Mouse (Mus musculus): ENCODE data around the gene Amdhd2. TPM values are rescaled to one million over a fixed set of nuclear protein-coding genes. Genes with fewer than 3 reads are reported as not detected.

Amdhd2 gene
- polyA plus RNA-seq, 1 experiment from 2014 or later = 29.7 TPM

- Histone ChIP-seq H3K4me3 (ENCODE audit: low read depth, low read length) (no peak overlapping the region), H3K4me2 (replicated peaks; ENCODE audit: low read depth, low read length) (no peak overlapping the region), H3K27me3 (ENCODE audit: control insufficient read depth, insufficient read depth, low read length) (no peaks in the 10 kb centered on the region), H3K4me1 (ENCODE audit: control insufficient read depth, insufficient read depth, low read length) (no peaks in the 10 kb centered on the region), H3K9ac (replicated peaks; ENCODE audit: low read depth, low read length) (no peak overlapping the region), H3K27ac (ENCODE audit: low read length) (no peak overlapping the region), H3K9me3 (ENCODE audit: control insufficient read depth, low read depth, low read length) (no peaks in the 10 kb centered on the region), H3K36me3 (ENCODE audit: control insufficient read depth, insufficient read depth, low read length) (no peaks in the 10 kb centered on the region)
- ATAC-seq (ENCODE audit: insufficient number of reproducible peaks, insufficient read depth, low FRiP score, low read depth) = no peak
- WGBS = 81% methylated on average over 4 of the region's 4 CpGs
Observed at GRCm38 (mm10) chr17:24191481-24191880, 27.9 kb upstream of the Amdhd2 start.

DNA sequence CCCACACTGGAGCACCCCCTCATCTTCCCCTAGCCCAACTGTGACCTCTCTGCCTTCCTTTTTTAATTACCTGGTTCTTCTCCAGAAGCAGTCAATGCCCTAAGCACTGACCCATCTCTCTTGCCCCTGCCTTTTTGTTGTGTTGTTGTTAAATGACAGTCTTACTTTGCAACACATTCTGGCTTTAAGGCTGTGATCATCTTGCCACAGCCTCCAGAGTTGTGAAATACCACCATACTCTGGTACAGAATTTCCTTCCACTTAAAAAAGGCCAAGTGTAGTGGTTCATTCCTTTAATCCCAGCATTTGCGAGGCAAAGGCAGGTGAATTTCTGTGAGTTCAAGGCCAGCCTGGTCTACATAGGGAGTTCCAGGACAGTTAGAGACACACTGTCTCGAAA is 27.4 kb upstream of the Amdhd2 start:
- Histone ChIP-seq H3K27me3 (ENCODE audit: control insufficient read depth, insufficient read depth, low read length) (no peaks in the 10 kb centered on the region), H3K4me1 (ENCODE audit: control insufficient read depth, insufficient read depth, low read length) (no peaks in the 10 kb centered on the region), H3K4me3 (ENCODE audit: low read depth, low read length) (no peak overlapping the region), H3K9ac (replicated peaks; ENCODE audit: low read depth, low read length) (no peak overlapping the region), H3K27ac (ENCODE audit: low read length) (no peak overlapping the region), H3K36me3 (ENCODE audit: control insufficient read depth, insufficient read depth, low read length) (peaks cover under 1% of the 10 kb centered on the region; the same call in 1 of the 2 replicates), H3K4me2 (replicated peaks; ENCODE audit: low read depth, low read length) (no peak overlapping the region), H3K9me3 (ENCODE audit: control insufficient read depth, low read depth, low read length) (no peaks in the 10 kb centered on the region)
- 90% methylated on average over 2 of the region's 2 CpGs for WGBS
- ATAC-seq (ENCODE audit: insufficient number of reproducible peaks, insufficient read depth, low FRiP score, low read depth) = no peak

- H3K27ac ChIP-seq (ENCODE audit: low read length) = no peak overlapping the region
- WGBS = 80% methylated on average over 3 of the region's 3 CpGs
- H3K36me3 ChIP-seq (ENCODE audit: control insufficient read depth, insufficient read depth, low read length) = no peaks in the 10 kb centered on the region
- no peaks in the 10 kb centered on the region for H3K27me3 ChIP-seq (ENCODE audit: control insufficient read depth, insufficient read depth, low read length)
- 0 out of 2 replicates have a peak, but pooled peaks cover 4% of the 10 kb centered on the region for H3K4me1 ChIP-seq (ENCODE audit: control insufficient read depth, insufficient read depth, low read length)
- H3K9ac ChIP-seq (replicated peaks; ENCODE audit: low read depth, low read length) = no peak overlapping the region
- H3K4me3 ChIP-seq (ENCODE audit: low read depth, low read length) = no peak overlapping the region
- no peak overlapping the region for H3K4me2 ChIP-seq (replicated peaks; ENCODE audit: low read depth, low read length)
- H3K9me3 ChIP-seq (ENCODE audit: control insufficient read depth, low read depth, low read length) = no peaks in the 10 kb centered on the region
- no peak for ATAC-seq (ENCODE audit: insufficient number of reproducible peaks, insufficient read depth, low FRiP score, low read depth)
Observed at GRCm38 (mm10) chr17:24174259-24174658, 10.7 kb upstream of the Amdhd2 start.

DNA sequence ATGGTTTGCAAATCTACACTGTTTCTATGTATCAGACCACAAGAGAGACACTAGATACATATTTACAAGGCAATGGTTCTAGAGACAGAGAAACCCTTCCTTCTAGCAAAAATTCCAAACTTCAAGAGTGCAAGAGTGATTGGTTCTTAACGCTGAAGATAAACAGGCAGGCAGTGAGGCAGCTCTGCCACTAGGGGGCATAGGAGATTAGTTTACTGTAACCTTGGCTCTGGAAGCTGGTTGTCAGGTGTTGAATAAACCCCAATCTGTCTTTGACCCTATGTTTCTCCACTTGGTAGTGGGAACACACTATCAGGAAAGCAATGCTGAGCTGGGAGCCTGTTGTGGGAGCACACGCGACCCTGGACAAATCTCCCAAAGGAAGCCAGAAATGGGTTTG is 9.9 kb upstream of the Amdhd2 start:
- H3K27me3 ChIP-seq (ENCODE audit: control insufficient read depth, insufficient read depth, low read length) = no peaks in the 10 kb centered on the region
- 10% methylated on average over 3 of the region's 3 CpGs for WGBS
- H3K27ac ChIP-seq (ENCODE audit: low read length) = no peak overlapping the region
- no peaks in the 10 kb centered on the region for H3K9me3 ChIP-seq (ENCODE audit: control insufficient read depth, low read depth, low read length)
- H3K4me1 ChIP-seq (ENCODE audit: control insufficient read depth, insufficient read depth, low read length) = 0 out of 2 replicates have a peak, but pooled peaks cover 4% of the 10 kb centered on the region
- no peaks in the 10 kb centered on the region for H3K36me3 ChIP-seq (ENCODE audit: control insufficient read depth, insufficient read depth, low read length)
- H3K9ac ChIP-seq (replicated peaks; ENCODE audit: low read depth, low read length) = no peak overlapping the region
- H3K4me2 ChIP-seq (replicated peaks; ENCODE audit: low read depth, low read length) = no peak overlapping the region
- ATAC-seq (ENCODE audit: insufficient number of reproducible peaks, insufficient read depth, low FRiP score, low read depth) = no peak
- no peak overlapping the region for H3K4me3 ChIP-seq (ENCODE audit: low read depth, low read length)

GRCm38 (mm10) chr17:24171738-24172137 is 8.2 kb upstream of the Amdhd2 start:
- H3K9me3 ChIP-seq (ENCODE audit: control insufficient read depth, low read depth, low read length) = no peaks in the 10 kb centered on the region
- H3K9ac ChIP-seq (replicated peaks; ENCODE audit: low read depth, low read length) = no peak overlapping the region
- H3K27me3 ChIP-seq (ENCODE audit: control insufficient read depth, insufficient read depth, low read length) = no peaks in the 10 kb centered on the region
- no peak for ATAC-seq (ENCODE audit: insufficient number of reproducible peaks, insufficient read depth, low FRiP score, low read depth)
- 80% methylated on average over 4 of the region's 4 CpGs for WGBS
- H3K36me3 ChIP-seq (ENCODE audit: control insufficient read depth, insufficient read depth, low read length) = peaks cover 11% of the 10 kb centered on the region; the same call in 1 of the 2 replicates
- no peak overlapping the region for H3K4me3 ChIP-seq (ENCODE audit: low read depth, low read length)
- H3K4me1 ChIP-seq (ENCODE audit: control insufficient read depth, insufficient read depth, low read length) = peaks cover 14% of the 10 kb centered on the region
- H3K27ac ChIP-seq (ENCODE audit: low read length) = no peak overlapping the region
- no peak overlapping the region for H3K4me2 ChIP-seq (replicated peaks; ENCODE audit: low read depth, low read length)

- Histone ChIP-seq H3K4me1 (ENCODE audit: control insufficient read depth, insufficient read depth, low read length) (peaks cover 14% of the 10 kb centered on the region), H3K9ac (replicated peaks; ENCODE audit: low read depth, low read length) (no peak overlapping the region), H3K9me3 (ENCODE audit: control insufficient read depth, low read depth, low read length) (no peaks in the 10 kb centered on the region), H3K4me3 (ENCODE audit: low read depth, low read length) (no peak overlapping the region), H3K27ac (ENCODE audit: low read length) (no peak overlapping the region), H3K4me2 (replicated peaks; ENCODE audit: low read depth, low read length) (no peak overlapping the region), H3K36me3 (ENCODE audit: control insufficient read depth, insufficient read depth, low read length) (peaks cover 14% of the 10 kb centered on the region; the same call in 1 of the 2 replicates), H3K27me3 (ENCODE audit: control insufficient read depth, insufficient read depth, low read length) (no peaks in the 10 kb centered on the region)
- ATAC-seq (ENCODE audit: insufficient number of reproducible peaks, insufficient read depth, low FRiP score, low read depth) = no peak
- 75% methylated on average over 5 of the region's 5 CpGs for WGBS
Observed at GRCm38 (mm10) chr17:24170729-24171128, 7.2 kb upstream of the Amdhd2 start.

DNA sequence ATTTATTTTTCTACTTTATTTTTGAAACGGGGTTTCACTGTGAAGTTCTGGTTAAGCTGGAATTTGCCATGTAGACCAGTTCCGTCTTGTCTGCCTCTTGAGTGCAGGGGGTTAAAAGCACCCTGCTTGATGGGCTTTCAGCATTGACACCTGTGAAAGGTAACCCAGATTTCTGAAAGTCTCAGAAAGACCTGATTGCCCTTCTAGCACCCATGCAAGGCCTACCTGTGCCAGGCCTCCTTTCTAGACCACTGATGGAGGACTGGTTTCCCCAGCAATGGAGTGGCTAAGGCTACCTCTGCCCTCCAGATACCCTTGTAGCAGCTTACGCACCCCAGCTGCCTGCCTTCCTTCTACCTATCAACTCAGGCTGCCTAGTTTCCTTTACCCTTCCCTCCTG is 6.6 kb upstream of the Amdhd2 start:
- whole genome bisulfite sequencing = 62% methylated on average over 3 of the region's 3 CpGs

GRCm38 (mm10) chr17:24169317-24170065 is 5.9 kb upstream of the Amdhd2 start, which contains the start of gene Atp6v0c:
Atp6v0c (minus strand) TSS chr17:24169702.
- Histone ChIP-seq H3K9me3 (ENCODE audit: control insufficient read depth, low read depth, low read length) (no peaks in the 10 kb centered on the region), H3K4me3 (ENCODE audit: low read depth, low read length) (peak within 1 kb of the TSS; percentile 94), H3K4me2 (replicated peaks; ENCODE audit: low read depth, low read length) (peak within 1 kb of the TSS; percentile 71), H3K27ac (ENCODE audit: low read length) (peak within 1 kb of the TSS; percentile 95), H3K9ac (replicated peaks; ENCODE audit: low read depth, low read length) (peak within 1 kb of the TSS; percentile 74), H3K36me3 (ENCODE audit: control insufficient read depth, insufficient read depth, low read length) (peaks cover 22% of the 10 kb centered on the region; the same call in 1 of the 2 replicates), H3K4me1 (ENCODE audit: control insufficient read depth, insufficient read depth, low read length) (peaks cover 14% of the 10 kb centered on the region), H3K27me3 (ENCODE audit: control insufficient read depth, insufficient read depth, low read length) (no peaks in the 10 kb centered on the region)
- peak; percentile 90 for ATAC-seq (ENCODE audit: insufficient number of reproducible peaks, insufficient read depth, low FRiP score, low read depth)
- WGBS = under 1% methylated on average over 58 of the region's 58 CpGs

More for the DNA sequence above, 6.6 kb upstream of the Amdhd2 start:
- H3K4me3 ChIP-seq (ENCODE audit: low read depth, low read length) = peak overlapping the region; percentile 94
- peaks cover 14% of the 10 kb centered on the region for H3K4me1 ChIP-seq (ENCODE audit: control insufficient read depth, insufficient read depth, low read length)
- H3K9me3 ChIP-seq (ENCODE audit: control insufficient read depth, low read depth, low read length) = no peaks in the 10 kb centered on the region
- peak overlapping the region; percentile 62 for H3K4me2 ChIP-seq (replicated peaks; ENCODE audit: low read depth, low read length)
- H3K9ac ChIP-seq (replicated peaks; ENCODE audit: low read depth, low read length) = peak overlapping the region; percentile 74; the same call in 1 of the 2 replicates
- H3K27ac ChIP-seq (ENCODE audit: low read length) = peak overlapping the region; percentile 95; the same call in 1 of the 2 replicates
- ATAC-seq (ENCODE audit: insufficient number of reproducible peaks, insufficient read depth, low FRiP score, low read depth) = no peak
- peaks cover 20% of the 10 kb centered on the region; the same call in 1 of the 2 replicates for H3K36me3 ChIP-seq (ENCODE audit: control insufficient read depth, insufficient read depth, low read length)
- H3K27me3 ChIP-seq (ENCODE audit: control insufficient read depth, insufficient read depth, low read length) = no peaks in the 10 kb centered on the region

All from stomach, embryonic 14.5 days (tissue).